Mouse (Mus musculus) thymus, postnatal 10 days (tissue): ENCODE results near the gene Krt71.
"Not testable (repeated sequence)": the region's sequence is repeated elsewhere in the genome, so short reads cannot be mapped to it uniquely, and the experiment has no call there.

ENCODE experiments used
- DNase-seq, 2 experiments: peaks; one replicate each; pipeline ENCODE4 v3.0.0; 2021; ENCODE audit warnings: low spot score in 2 of 2

Gene Krt71

DNA sequence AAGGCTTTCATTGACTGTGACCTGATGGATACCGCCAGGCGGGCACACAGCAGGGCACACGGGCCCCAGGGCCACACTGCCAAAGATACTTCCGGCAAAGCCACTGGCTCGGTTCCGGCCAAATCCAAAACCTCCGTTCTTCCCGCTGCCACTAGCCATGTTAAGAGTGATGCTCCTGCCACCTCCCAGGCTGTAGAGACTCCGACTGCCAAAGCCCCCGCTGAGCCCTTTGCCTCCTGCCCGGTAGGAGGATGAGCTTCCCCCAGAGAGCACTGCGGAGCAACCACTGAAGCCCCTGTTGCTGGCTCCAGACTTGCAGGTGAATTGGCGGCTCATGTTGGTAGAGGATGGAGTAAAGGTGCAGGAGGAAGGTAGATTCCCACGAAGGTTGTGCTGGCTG, at the start of gene Krt71:
TSS of gene Krt71 (minus strand) at position 399 of the 400 bp plus-strand sequence.
- no peak for DNase-seq

DNA sequence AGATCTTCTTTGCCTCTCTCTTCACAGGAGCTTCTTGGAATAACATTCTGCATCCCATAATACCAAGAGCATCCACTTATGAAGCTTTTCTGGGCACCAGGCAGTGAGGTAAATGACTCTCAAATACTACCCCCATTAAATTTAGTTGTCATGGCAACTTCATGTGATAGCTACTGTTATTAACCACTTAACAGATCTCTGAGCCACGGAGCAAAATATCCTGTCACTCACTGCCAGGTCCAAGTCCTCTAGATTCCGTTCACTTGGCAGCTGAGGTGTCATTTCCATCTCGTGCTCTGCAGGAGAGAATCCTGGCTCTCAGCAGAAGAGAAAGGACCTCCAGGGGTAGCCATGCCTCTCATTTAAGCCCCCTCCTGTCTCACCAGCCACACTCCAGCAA, 48.0 kb upstream of the Krt71 start:
- no peak for DNase-seq

- no peak for DNase-seq
Observed at GRCm38 (mm10) chr15:101786360-101786759, 43.5 kb upstream of the Krt71 start, which contains the start of gene Krt72. TSS of gene Krt72 (minus strand) at chr15:101786460.

GRCm38 (mm10) chr15:101773420-101773819, 30.5 kb upstream of the Krt71 start:
- no peak for DNase-seq

DNA sequence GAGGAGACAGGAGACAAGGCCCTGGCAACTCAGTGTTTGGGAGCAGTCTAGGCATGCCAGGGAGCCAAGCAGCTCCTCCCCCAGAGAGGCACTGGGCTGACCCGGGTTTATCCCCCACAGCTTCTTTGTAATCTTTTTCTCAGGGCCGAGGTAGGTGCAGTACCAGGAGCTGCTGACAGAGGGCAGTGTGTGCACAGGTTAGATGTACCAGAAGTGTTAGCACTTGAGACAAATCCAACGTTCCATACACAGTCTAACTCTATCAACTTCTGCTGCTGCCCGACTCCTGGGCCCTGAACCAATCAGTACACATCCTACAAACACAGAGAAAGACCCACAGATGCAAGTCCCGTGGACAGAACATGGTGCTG, 29.8 kb upstream of the Krt71 start:
- peak; percentile 28 to 78 for DNase-seq

- no peak for DNase-seq
Observed at GRCm38 (mm10) chr15:101772080-101772710, 29.3 kb upstream of the Krt71 start.

DNA sequence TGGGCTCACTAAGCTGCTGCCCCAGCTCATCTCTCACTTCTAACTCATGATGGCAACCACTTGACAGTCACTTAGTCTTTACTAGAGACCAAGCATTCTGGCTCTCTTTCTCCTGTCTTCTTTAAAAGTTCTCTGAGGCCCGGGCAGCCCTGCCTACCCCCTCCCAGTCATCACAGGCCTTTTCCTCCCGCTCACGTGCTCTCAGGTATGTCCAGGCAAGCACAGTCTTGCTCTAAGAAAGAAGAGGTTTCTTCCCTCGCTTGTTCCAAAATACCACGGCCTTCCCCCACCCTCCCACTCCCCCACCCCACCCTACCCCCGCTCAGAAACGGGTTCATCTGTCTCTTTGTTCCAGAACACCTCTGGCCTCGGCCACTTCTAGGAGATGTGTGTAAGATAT, 27.3 kb upstream of the Krt71 start:
- no peak for DNase-seq

DNA sequence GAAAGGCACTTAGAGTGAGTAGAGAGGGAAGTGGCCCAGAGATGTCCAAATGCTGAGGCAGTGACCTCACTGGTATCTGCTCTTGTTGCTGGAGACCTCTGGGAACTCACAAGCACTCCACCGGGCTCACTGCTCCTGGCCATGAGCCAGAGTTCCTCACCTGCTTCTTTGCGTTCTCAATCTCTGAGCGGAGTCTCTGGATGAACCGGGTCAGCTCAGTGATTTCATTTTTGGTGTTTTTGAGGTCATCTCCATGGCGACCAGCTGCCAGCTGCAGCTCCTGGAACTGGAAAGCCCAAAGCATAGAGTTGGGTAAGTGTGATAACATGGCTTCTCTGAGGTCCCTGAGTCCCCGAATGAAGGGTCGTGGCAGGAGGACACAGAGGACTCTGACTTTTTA, 5.1 kb downstream of the Krt71 start:
- DNase-seq: no peak

DNA sequence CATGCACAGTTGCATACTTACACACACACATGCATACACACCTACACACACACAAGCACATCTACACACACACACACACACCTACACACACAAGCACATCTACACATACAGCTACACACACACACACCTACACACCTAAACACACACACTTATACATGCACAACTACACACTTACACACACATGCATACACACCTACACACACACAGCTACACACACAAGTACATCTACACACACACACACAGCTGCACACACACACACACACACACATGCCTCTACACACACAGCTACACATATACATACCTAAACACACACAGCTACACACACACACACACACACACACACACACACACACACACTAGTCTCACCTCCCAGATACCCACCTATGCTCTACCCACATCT, 12.3 kb downstream of the Krt71 start:
- no peak for DNase-seq

DNA sequence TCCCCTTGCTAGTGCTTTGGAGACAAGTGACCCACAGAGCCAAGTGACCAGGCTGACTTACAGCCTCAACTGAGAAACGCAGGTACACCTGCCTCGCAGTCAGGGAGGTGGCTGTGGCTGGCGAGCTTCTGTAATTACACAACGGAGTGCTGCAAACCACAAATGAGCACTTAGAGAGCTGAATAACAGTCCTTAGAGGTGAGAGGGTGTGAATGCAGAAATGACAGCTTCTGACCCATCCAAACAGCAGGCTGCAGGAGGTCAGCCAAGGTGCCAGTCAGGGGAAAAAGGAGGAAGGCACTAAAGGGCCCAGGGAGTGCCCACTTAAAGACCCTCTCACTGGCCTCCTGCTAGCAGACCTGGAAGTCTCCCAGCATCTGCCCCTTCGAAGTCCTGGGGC, 18.2 kb downstream of the Krt71 start:
- no peak for DNase-seq

DNA sequence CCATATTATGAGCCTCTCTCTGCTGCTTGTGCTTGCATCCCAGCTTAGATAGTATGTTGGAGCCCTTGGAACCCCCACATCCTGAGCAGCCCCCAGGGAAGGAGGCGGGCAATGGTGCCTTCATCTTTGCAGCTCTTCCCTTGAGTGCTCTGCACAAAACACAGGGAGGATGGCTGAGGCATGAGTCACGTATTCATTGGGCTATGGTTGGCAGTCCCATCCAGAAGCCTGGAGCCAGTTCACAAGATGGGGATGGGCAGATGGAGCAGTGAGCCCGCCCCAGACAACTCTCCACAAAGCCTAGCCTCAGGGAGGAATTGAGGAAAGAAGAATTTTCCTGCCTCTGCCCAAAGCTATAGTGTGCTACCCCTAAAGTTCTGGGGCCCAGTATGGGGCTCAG, 27.1 kb downstream of the Krt71 start:
- no peak for DNase-seq

DNA sequence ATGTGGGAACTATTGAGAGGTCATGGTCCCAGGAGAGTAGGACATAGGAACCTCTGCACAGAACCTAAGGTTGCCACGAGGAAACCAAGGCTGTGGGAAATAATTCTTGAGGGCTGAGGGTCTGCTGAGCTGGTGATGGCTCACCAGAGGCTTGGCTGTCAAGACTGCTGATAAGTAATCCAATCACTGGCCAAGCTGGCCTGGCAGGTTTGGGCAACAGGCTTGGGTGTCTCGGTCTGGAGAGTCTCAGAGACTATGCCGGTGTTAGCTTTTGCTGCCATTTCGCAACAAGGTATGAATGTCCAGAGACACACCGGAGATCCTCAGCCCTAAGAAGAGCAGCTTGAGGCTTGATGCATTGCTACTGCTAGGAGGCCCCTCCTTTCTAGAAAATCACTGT, 28.6 kb downstream of the Krt71 start:
- DNase-seq: no peak

DNA sequence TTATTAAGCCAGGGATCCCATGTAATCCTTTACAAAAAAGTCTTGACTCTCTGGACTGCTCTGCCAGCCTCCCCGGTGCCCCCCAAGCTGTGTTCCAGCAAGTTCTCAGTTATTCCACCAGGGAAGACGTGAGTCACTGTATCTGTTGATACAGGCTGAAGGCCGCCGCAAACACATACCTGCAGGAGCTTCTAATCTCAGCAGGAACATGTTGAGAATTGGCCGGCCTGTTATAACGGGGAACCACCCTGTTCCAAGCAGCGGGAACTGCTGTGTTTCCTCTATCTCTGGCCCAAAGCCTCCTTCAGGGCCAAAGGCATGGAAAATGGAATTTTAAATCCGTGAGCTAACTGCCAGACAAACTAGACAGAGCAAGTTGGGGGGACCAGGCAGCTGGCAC, 29.2 kb downstream of the Krt71 start:
- no peak for DNase-seq

GRCm38 (mm10) chr15:101712720-101713119, 30.2 kb downstream of the Krt71 start, which contains the start of gene Krt5:
TSS of gene Krt5 (minus strand) at chr15:101712898.
- DNase-seq: no peak

DNA sequence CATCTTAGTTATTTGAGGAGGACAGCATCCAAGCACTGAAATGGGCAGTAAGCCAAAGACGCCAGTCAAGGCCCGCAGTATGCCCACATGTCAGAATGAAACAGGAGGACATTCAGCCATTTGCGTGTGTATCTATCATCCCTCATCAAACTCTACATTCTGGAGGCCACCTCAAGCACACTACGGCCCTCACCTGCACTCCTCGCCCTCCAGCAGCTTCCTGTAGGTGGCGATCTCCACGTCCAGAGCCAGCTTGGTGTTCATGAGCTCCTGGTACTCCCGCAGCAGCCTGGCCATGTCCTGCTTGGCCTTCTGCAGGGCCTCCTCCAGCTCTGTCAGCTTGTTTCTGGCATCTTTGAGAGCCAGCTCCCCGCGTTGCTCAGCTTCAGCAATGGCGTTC, 34.2 kb downstream of the Krt71 start:
- no peak for DNase-seq

- DNase-seq: no peak
Observed at GRCm38 (mm10) chr15:101707454-101707853, 35.5 kb downstream of the Krt71 start.

DNA sequence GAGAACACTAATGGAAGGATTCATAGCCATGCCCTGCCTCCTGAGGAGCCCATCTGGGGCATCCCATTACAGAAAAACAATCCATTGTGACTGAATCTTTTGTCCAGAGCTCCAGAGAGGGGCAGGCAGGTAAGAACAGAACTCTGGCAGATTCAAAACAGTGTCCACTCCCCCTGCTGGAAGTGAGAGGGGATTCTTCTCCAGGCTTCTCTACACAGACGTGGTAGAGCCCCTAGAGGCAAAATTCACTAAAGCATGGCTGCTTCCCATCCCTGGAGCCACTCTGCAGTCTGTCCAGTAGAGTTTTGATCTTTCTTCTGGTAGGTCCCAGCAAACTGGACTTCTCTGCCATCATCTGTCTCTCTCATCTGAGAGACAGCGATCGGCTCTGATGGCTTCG, 38.8 kb downstream of the Krt71 start:
- DNase-seq: no peak

DNA sequence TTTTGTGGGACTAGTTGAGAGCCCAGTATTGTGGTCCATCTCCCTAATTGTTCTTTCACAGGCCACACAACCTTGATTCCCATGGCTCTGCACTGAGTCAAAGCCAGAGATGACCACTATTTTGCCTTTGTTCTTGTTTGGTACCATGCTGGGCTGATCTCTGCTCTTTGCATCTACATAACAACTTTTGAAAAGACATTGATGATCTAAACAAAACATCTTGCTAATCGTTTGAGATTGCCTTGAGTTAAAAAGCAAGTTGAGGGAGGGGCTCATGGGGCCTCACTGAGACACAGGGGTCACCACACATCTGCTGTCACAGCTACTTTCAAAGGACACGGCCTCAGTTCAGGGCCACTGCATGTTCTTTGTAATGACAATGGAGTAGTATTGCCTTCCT, 40.5 kb downstream of the Krt71 start:
- DNase-seq: no peak

DNA sequence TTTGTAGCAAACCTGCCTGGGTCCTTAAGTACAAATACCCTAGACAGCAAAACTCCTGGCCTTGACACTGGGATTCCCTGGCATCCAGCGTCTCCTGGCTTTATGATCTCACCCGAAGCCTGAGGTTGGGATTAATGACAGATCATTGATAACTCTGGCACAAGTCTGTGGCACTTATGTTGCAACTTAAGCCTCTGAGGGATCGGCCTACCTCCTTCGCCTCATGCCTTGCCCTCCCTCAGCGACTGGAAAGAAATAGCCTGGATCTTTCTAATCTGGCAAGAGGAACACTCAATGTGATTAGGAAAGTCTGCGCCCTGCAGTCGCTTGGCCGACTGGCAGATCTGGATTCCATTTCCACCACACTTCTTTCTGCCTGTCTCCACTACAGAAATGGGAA, 43.0 kb downstream of the Krt71 start:
- DNase-seq: no peak

DNA sequence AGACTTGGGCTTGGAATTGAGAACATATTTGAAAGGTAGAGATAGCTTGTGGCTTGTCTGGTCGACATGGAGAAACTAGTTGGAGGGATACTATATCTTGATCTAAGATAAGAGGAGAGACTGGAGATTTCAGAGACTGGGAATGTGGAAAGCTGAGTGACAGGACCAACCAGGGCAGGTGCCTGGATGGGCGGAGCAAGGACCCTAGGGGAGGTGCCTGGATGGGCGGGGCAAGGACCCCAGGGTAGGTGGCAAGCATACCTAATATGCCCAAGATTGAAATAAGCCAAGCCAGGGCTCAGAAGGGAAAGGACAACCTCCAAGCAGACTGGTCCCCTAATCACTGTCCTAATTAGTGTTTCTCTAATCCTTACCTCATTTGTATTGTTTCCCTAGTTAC, 43.7 kb downstream of the Krt71 start:
- no peak for DNase-seq

DNA sequence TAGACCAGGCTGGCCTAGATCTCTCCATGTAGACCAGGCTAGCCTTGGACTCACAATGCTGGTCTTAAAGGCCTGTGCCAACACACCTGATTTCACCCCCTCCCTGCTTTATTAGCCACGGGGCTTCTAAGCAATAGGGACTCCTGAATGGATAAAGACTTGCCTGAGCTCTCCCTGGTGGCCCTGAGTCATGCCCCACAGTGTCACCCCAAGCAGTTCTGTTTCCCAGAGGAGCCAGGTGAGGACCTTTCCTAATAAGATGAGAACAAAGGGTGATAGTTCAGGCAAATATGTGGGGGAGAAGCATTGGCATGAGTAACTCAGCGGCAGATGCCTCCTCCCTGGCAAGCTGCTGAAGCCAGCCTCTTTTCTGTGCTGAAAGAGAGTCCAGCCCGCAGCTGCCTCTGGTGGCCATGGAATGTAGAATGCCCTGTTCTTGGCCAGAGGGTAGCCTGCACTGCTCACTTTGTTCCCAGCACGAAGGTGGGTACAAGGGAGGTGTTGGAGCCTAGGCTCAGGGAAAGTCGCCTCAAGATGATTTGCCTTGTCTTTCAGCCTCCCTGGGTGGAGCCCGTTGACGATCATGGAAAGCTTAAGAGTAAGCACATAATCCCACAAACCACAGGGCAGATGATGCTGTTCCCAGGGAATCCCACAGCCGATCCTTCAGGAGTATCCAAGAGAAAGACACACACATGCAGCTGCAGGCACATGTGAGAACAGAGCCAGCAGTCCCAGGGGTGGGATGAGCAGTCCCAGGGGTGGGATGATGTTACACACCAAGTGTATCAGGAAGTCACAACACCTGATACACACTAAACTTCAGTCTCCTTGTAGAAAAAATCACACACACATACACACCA, 45.4 kb downstream of the Krt71 start:
- DNase-seq: no peak

DNA sequence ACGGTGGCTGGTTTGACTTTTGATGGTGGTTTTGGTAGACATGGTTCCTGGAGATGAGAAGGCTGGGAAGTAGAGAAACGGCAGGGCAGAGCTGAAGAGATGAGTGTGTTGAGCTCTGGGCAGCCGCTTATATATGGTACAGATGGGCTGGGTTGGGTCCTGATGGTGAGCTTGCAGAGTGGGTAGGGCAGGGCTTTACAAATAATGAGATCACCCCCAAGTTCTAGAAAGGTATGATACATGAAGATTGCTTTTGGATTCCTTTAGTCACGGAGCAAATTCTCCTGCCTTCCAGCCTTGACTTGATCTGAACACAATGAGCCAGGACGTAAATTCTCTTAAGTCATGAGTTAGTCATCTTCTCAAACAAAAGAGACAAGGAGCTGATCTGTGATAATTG, 48.7 kb downstream of the Krt71 start, which contains the start of gene Krt6a:
TSS of gene Krt6a (minus strand) at position 101 of the 400 bp plus-strand sequence.
- DNase-seq: no peak

GRCm38 (mm10) chr15:101690460-101690859, 52.4 kb downstream of the Krt71 start:
- DNase-seq: not testable (repeated sequence)
